Mouse (Mus musculus): Measurements from ENCODE around the gene Fto.

Gene Fto

GRCm38 (mm10) chr8:91524865-91525250 is 211.5 kb downstream of the Fto start:
- DNase-seq (ENCODE audit: low spot score), result no peak

- DNase-seq (ENCODE audit: low spot score), result no peak
Observed at GRCm38 (mm10) chr8:91525342-91525817, 212.1 kb downstream of the Fto start.

GRCm38 (mm10) chr8:91528967-91529366 is 215.6 kb downstream of the Fto start:
- DNase-seq (ENCODE audit: low spot score), result no peak

GRCm38 (mm10) chr8:91529699-91530098 is 216.4 kb downstream of the Fto start:
- DNase-seq (ENCODE audit: low spot score), result no peak

- DNase-seq (ENCODE audit: low spot score), result no peak
Observed at GRCm38 (mm10) chr8:91530656-91531055, 217.3 kb downstream of the Fto start.

- peak; percentile 62 for DNase-seq (ENCODE audit: low spot score)
Observed at GRCm38 (mm10) chr8:91531971-91532370, 218.6 kb downstream of the Fto start.

- no peak for DNase-seq (ENCODE audit: low spot score)
Observed at GRCm38 (mm10) chr8:91532671-91533436, 219.5 kb downstream of the Fto start.

GRCm38 (mm10) chr8:91534752-91535151 is 221.4 kb downstream of the Fto start:
- DNase-seq (ENCODE audit: low spot score), result no peak

GRCm38 (mm10) chr8:91538109-91538508 is 224.8 kb downstream of the Fto start:
- no peak for DNase-seq (ENCODE audit: low spot score)

- DNase-seq (ENCODE audit: low spot score), result no peak
Observed at GRCm38 (mm10) chr8:91538892-91539291, 225.6 kb downstream of the Fto start.

- no peak for DNase-seq (ENCODE audit: low spot score)
Observed at GRCm38 (mm10) chr8:91539586-91539985, 226.3 kb downstream of the Fto start.

GRCm38 (mm10) chr8:91541229-91541628 is 227.9 kb downstream of the Fto start:
- DNase-seq (ENCODE audit: low spot score), result no peak

- DNase-seq (ENCODE audit: low spot score), result no peak
Observed at GRCm38 (mm10) chr8:91545561-91545960, 232.2 kb downstream of the Fto start.

- DNase-seq (ENCODE audit: low spot score), result no peak
Observed at GRCm38 (mm10) chr8:91546599-91546998, 233.3 kb downstream of the Fto start.

- no peak for DNase-seq (ENCODE audit: low spot score)
Observed at GRCm38 (mm10) chr8:91550131-91550530, 236.8 kb downstream of the Fto start.

- no peak for DNase-seq (ENCODE audit: low spot score)
Observed at GRCm38 (mm10) chr8:91551166-91551765, 237.9 kb downstream of the Fto start.

GRCm38 (mm10) chr8:91551775-91552538 is 238.6 kb downstream of the Fto start:
- no peak for DNase-seq (ENCODE audit: low spot score)

- DNase-seq (ENCODE audit: low spot score), result no peak
Observed at GRCm38 (mm10) chr8:91552635-91553034, 239.3 kb downstream of the Fto start.

- DNase-seq (ENCODE audit: low spot score), result no peak
Observed at GRCm38 (mm10) chr8:91553387-91553786, 240.1 kb downstream of the Fto start.

- DNase-seq (ENCODE audit: low spot score), result no peak
Observed at GRCm38 (mm10) chr8:91557041-91557587, 243.8 kb downstream of the Fto start.

GRCm38 (mm10) chr8:91558408-91558807 is 245.1 kb downstream of the Fto start:
- no peak for DNase-seq (ENCODE audit: low spot score)

- no peak for DNase-seq (ENCODE audit: low spot score)
Observed at GRCm38 (mm10) chr8:91560017-91560591, 246.8 kb downstream of the Fto start.
